Mouse (Mus musculus) midbrain, embryonic 16.5 days (tissue): ENCODE results near the gene Snrpc. TPM values are rescaled to one million over a fixed set of nuclear protein-coding genes. Genes with fewer than 3 reads are reported as not detected.

Experiments
- ATAC-seq: fragments of 200-750 bp; cut with Nextera tagmentation; 2 replicates; pipeline ENCODE4 v1.8.0; 2017; ENCODE audit warnings: moderate TSS enrichment
- H3K27ac ChIP-seq: fragments of 300-500 bp; sonication (generic); 2 replicates; pipeline ENCODE4 v1.5.1; 2014; ENCODE audit warnings: mild to moderate bottlenecking, low read length, mixed read lengths
- H3K27me3 ChIP-seq: fragments of 300-500 bp; sonication (generic); 2 replicates; pipeline ENCODE4 v1.6.1; 2014; ENCODE audit warnings: low read depth, low read length, mixed read lengths; ENCODE audit not compliant: control insufficient read depth, insufficient read depth
- H3K36me3 ChIP-seq: fragments of 300-500 bp; sonication (generic); 2 replicates; pipeline ENCODE4 v1.6.1; 2014; ENCODE audit warnings: mild to moderate bottlenecking, low read length, moderate library complexity, mixed read lengths; ENCODE audit not compliant: control insufficient read depth, insufficient read depth
- H3K4me1 ChIP-seq: fragments of 300-500 bp; sonication (generic); 2 replicates; pipeline ENCODE4 v1.6.1; 2014; ENCODE audit warnings: mild to moderate bottlenecking, low read length, mixed read lengths; ENCODE audit not compliant: control insufficient read depth, insufficient read depth
- H3K4me2 ChIP-seq: fragments of 300-500 bp; sonication (generic); 2 replicates; pipeline ENCODE4 v1.6.1; 2014; ENCODE audit warnings: mild to moderate bottlenecking, low read length, mixed read lengths
- H3K4me3 ChIP-seq: fragments of 300-500 bp; sonication (generic); 2 replicates; pipeline ENCODE4 v1.5.1; 2014; ENCODE audit warnings: low read depth, mild to moderate bottlenecking, low read length, moderate library complexity, mixed read lengths
- H3K9ac ChIP-seq: fragments of 300-500 bp; sonication (generic); 2 replicates; pipeline ENCODE4 v1.6.1; 2014; ENCODE audit warnings: low read depth, low read length, mixed read lengths
- H3K9me3 ChIP-seq: fragments of 300-500 bp; sonication (generic); replicated peaks from 2 replicates; pipeline ENCODE4 v1.6.1; 2014; ENCODE audit warnings: mild to moderate bottlenecking, low read length, mixed read lengths; ENCODE audit not compliant: control insufficient read depth, poor library complexity, severe bottlenecking
- WGBS: fragments of 180-500 bp; shearing (Covaris S2); extraction: QIAGEN DNeasy Blood & Tissue Kit; methylation state at CpG from one replicate; pipeline ENCODE4 v1.1.7; 2014; 5-methylcytosine and 5-hydroxymethylcytosine counted together
- polyA plus RNA-seq: library from polyadenylated mRNA; unstranded; fragments of >200 nt; fragmentation: Nextera tagmentation; extraction: Ambion mirVana; gene quantifications from 2 replicates; pipeline ENCODE4 v1.2.1, GENCODE M21; 2015

The Snrpc gene
- polyA plus RNA-seq, 1 experiment from 2014 or later: 197 TPM

GRCm38 (mm10) chr17:27799771-27800584 is 38.0 kb upstream of the Snrpc start:
- Histone ChIP-seq H3K4me1 (peaks cover 20% of the 10 kb centered on the region), H3K27ac (peak overlapping the region; percentile 6), H3K4me3 (no peak overlapping the region), H3K36me3 (no peaks in the 10 kb centered on the region), H3K4me2 (no peak overlapping the region), H3K9me3 (no peaks in the 10 kb centered on the region), H3K9ac (0 out of 2 replicates have a peak overlapping the region, but pooled peaks have one; percentile 21), H3K27me3 (no peaks in the 10 kb centered on the region)
- WGBS: 46% methylated on average over 16 of the region's 16 CpGs
- no peak for ATAC-seq

DNA sequence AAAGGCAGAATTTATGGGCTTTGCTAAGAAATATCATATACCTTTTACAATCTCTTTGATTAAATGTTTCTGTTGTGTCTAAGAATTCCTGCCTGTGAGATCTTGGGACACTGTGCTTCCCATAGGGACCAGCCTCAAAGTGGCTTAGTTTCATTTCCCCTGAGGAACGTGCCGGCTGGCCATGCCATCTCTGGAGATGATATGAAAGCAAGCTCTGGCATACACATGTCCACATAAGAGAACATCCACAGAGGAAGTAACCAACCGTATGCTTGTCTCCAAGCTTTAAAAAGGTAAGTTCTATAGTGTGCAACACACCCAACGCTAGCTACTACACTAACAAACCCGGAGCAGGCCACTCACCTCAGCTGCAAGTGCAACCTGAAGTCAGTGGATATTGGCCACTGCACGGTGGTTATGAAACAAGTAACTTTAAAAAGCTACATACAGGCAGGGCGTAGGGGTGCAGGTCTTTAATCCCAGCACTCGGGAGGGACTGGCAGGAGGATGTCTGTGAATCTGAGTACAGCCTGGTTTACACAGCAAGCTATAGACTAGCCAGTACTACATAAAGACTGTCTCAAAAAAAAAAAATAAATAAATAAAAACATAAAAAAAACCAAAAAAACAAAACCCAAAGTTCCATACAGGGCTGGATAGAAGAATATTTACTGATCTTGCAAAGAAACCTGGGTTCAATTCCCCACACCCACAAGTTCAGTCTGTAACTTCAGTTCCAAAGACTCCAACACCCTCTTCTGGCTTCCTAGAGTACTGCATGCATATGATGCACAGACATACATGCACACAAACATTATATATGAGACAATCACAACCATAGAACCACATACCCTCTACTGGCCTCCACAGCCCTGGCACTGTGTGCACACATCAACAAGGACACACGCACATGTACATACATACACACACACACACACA is 37.0 kb upstream of the Snrpc start:
- Histone ChIP-seq H3K4me1 (peaks cover 20% of the 10 kb centered on the region), H3K9me3 (no peaks in the 10 kb centered on the region), H3K9ac (no peak overlapping the region), H3K4me2 (no peak overlapping the region), H3K27ac (no peak overlapping the region), H3K4me3 (no peak overlapping the region), H3K27me3 (no peaks in the 10 kb centered on the region), H3K36me3 (no peaks in the 10 kb centered on the region)
- ATAC-seq: no peak
- 86% methylated on average over 9 of the region's 9 CpGs for WGBS

DNA sequence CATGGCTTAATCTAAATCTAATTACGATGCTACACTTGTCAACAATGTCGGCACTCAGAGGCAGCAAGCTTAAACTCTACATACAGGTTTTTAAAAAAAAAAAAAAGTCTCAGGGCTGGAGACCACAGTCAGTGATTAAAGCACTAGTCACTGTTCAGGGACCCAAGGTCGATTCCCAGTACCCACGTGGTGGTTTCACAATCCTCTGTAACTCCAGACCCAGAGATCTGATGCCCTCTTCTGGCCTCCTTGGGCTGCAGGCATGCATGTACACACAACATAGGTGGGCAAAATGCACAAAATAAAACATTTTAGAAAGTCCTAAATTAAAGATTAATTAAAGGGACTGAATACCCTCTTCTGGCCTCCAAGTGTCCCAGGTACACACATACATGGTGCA is 34.2 kb upstream of the Snrpc start:
- 80% methylated on average over 4 of the region's 4 CpGs for WGBS
- Histone ChIP-seq H3K9ac (no peak overlapping the region), H3K4me2 (no peak overlapping the region), H3K27me3 (no peaks in the 10 kb centered on the region), H3K4me3 (no peak overlapping the region), H3K9me3 (no peaks in the 10 kb centered on the region), H3K27ac (no peak overlapping the region), H3K36me3 (no peaks in the 10 kb centered on the region), H3K4me1 (peaks cover 3% of the 10 kb centered on the region; the same call in 1 of the 2 replicates)
- no peak for ATAC-seq

DNA sequence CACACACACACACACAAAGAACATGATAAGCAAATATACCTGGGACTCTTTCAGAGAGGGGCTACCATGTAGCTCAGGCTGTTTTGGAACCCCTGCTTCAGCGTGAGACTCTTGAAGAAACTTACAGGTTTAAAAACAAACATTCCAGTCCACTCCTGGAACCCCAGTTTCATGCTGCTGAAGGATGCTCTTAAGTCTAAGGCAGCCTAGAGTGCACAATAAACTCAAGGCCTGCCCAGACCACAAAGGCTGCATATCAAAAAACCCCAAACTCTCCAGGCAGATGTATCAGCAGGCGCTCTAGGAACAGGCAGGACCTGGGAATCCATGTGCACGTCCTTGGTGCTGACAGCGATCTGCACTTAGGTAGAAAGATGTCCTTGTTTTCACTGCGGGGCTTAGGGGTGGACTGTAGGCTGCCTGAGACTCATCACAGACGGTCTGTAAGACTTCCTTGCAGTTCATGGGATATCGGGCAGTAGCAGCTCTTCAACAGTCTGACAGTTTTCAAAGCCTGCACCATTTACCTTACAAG is 33.7 kb upstream of the Snrpc start:
- 85% methylated on average over 7 of the region's 7 CpGs for WGBS
- Histone ChIP-seq H3K9ac (no peak overlapping the region), H3K9me3 (no peaks in the 10 kb centered on the region), H3K27ac (no peak overlapping the region), H3K27me3 (no peaks in the 10 kb centered on the region), H3K4me1 (peaks cover 3% of the 10 kb centered on the region; the same call in 1 of the 2 replicates), H3K4me3 (no peak overlapping the region), H3K4me2 (no peak overlapping the region), H3K36me3 (no peaks in the 10 kb centered on the region)
- ATAC-seq: no peak

DNA sequence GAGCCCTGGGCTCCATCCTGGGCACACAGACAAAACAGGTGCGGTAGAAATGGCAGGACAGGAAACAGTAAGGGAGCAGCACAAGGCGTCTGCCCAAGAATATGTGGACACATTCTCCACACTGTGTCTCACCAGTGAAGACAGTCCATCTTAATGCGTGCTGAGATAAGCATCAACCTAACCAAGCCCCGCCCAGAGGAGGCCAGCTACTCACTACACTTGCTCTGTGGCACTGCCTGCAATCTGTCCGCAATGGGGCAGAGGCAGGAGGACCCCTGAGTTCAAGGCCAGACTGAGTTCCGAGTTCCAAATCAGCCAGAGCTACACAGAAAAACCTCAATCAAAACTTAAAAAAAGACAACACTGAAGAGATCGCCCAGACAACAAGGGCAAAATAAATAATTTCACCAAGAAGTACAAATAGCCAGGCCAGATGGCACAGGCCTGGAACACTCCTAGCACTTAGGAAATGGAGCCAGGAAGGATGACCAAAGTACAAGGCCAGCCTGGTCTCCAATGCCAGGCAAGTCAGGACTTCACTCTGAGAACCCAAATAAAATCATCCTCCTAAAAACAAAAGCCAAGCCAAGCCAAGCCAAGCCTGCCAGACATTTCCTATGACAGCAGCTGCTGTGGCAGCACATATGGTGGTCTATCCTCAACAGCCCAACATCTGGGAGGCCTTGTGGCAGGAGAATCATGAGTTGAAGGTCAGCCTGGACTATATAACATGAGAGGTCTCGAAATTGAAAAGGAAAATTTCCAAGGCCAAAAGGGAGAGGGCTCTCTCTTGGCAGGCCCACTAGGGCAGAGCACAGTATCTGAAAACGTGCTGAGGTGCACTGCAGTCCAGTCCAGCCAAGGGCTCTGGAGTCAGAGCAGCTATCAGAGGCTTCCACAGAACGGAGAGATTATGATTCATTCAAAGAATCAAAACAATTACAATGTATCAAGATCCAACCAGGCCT is 32.9 kb upstream of the Snrpc start:
- H3K27ac ChIP-seq: no peak overlapping the region

GRCm38 (mm10) chr17:27807542-27808078 is 30.3 kb upstream of the Snrpc start:
- Histone ChIP-seq H3K4me2 (no peak overlapping the region), H3K9ac (no peak overlapping the region), H3K4me3 (no peak overlapping the region), H3K4me1 (no peaks in the 10 kb centered on the region), H3K36me3 (no peaks in the 10 kb centered on the region), H3K9me3 (no peaks in the 10 kb centered on the region), H3K27ac (no peak overlapping the region), H3K27me3 (no peaks in the 10 kb centered on the region)
- 81% methylated on average over 2 of the region's 2 CpGs for WGBS
- ATAC-seq: no peak

More for the DNA sequence above, 32.9 kb upstream of the Snrpc start:
- H3K9me3 ChIP-seq: no peaks in the 10 kb centered on the region
- no peak overlapping the region for H3K4me2 ChIP-seq
- no peaks in the 10 kb centered on the region for H3K27me3 ChIP-seq
- H3K9ac ChIP-seq: no peak overlapping the region
- no peak for ATAC-seq
- WGBS: 89% methylated on average over 10 of the region's 10 CpGs
- no peak overlapping the region for H3K4me3 ChIP-seq
- H3K36me3 ChIP-seq: no peaks in the 10 kb centered on the region
- no peaks in the 10 kb centered on the region for H3K4me1 ChIP-seq

GRCm38 (mm10) chr17:27810569-27811331 is 27.2 kb upstream of the Snrpc start:
- Histone ChIP-seq H3K9me3 (no peaks in the 10 kb centered on the region), H3K9ac (no peak overlapping the region), H3K4me2 (no peak overlapping the region), H3K27me3 (no peaks in the 10 kb centered on the region), H3K4me1 (no peaks in the 10 kb centered on the region), H3K4me3 (no peak overlapping the region), H3K36me3 (no peaks in the 10 kb centered on the region), H3K27ac (no peak overlapping the region)
- ATAC-seq: no peak
- 93% methylated on average over 16 of the region's 16 CpGs for WGBS
